Mouse (Mus musculus) E14TG2a.4 (cell line): Measurements from ENCODE around the gene Iqgap2.

Experiments used
- CTCF ChIP-seq: conservative IDR thresholded peaks from 2 replicates; pipeline ENCODE4 v1.5.1; 2014; ENCODE audit warnings: low read length
- POU5F1 ChIP-seq: IDR thresholded peaks from 2 replicates; pipeline ENCODE4 v1.6.1; 2014; ENCODE audit warnings: low read length, borderline replicate concordance

DNA sequence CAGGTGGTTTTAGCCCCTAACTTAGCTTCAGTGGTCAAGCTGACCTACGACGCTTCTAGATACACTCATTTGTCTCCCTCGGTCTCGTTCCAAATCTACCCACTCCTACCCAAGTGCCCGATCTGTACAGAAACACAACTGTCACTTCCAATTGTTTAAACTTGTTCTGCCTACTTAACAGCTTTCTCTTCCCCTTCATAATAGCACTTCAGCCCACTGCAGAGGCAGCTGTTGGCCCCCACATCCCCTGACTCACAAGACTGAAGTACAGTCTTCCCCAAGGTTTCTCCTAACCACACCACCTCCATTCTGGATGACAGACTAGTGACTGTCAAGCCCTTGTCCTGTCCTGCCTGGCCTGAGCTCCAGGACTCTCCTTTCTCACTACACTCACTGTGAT is 63.1 kb downstream of the Iqgap2 start:
- TF ChIP-seq CTCF (no peak), POU5F1 (no peak)
